Mouse (Mus musculus): ENCODE results near the gene Wwtr1. TPM values are rescaled to one million over a fixed set of nuclear protein-coding genes. Genes with fewer than 3 reads are reported as not detected.

The Wwtr1 gene
- polyA plus RNA-seq, 1 experiment, result 20.6 TPM

DNA sequence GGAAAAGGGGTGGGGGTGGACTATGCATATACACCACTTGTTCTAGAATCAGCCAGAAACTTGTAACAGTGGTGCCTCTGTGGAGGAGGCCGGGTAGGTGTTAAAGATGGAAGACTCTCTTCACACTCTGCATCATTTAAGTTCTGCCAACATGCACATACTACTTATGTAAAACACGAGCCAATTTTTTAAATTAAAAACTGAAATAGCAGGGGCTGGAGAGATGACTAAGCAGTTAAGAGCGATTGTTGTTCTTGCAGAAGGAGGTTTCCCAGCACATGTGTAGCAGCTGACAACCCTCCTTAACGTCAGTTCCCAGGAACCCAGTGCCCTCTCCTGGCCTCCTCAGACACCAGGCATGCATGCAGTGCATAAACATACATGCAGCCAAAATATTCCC lies 95.1 kb downstream of the Wwtr1 start:
- DNase-seq (ENCODE audit: low read depth), result no peak
- no peak for TF ChIP-seq CTCF (IDR thresholded peaks at IDR 0.05; ENCODE audit: borderline replicate concordance, extremely low read depth, insufficient read depth, insufficient read length)
- no peak for TF ChIP-seq POLR2A (IDR thresholded peaks at IDR 0.05; ENCODE audit: borderline replicate concordance, extremely low read depth, insufficient read depth, insufficient read length, poor library complexity, severe bottlenecking)

DNA sequence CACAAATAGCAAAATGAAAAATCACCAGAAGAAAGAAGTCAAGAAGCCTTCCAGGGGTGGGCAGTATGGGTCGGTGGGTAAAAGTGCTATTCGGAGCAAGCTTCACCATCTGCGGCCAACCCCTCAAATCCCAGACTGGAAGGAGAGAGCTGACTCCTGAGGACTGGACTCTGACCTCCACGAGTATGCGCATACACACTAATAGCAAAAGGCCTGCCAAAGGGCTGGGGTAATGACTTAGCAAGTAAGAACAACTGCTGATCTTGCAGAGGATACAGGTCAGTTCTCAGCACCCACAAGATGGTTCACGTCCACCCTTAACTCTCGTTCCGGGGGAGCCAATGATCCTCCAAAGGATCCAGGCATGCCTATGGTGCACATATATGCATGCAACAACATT lies 101.3 kb downstream of the Wwtr1 start:
- no peak for DNase-seq (ENCODE audit: low read depth)
- TF ChIP-seq POLR2A (IDR thresholded peaks at IDR 0.05; ENCODE audit: borderline replicate concordance, extremely low read depth, insufficient read depth, insufficient read length, poor library complexity, severe bottlenecking) (no peak), CTCF (IDR thresholded peaks at IDR 0.05; ENCODE audit: borderline replicate concordance, extremely low read depth, insufficient read depth, insufficient read length) (no peak)

GRCm38 (mm10) chr3:57472407-57472806 lies 103.3 kb downstream of the Wwtr1 start:
- TF ChIP-seq POLR2A (IDR thresholded peaks at IDR 0.05; ENCODE audit: borderline replicate concordance, extremely low read depth, insufficient read depth, insufficient read length, poor library complexity, severe bottlenecking) (no peak), CTCF (IDR thresholded peaks at IDR 0.05; ENCODE audit: borderline replicate concordance, extremely low read depth, insufficient read depth, insufficient read length) (no peak)
- DNase-seq (ENCODE audit: low read depth), result peak; percentile 91

- DNase-seq (ENCODE audit: low read depth), result peak; percentile 85
- TF ChIP-seq CTCF (IDR thresholded peaks at IDR 0.05; ENCODE audit: borderline replicate concordance, extremely low read depth, insufficient read depth, insufficient read length) (no peak), POLR2A (IDR thresholded peaks at IDR 0.05; ENCODE audit: borderline replicate concordance, extremely low read depth, insufficient read depth, insufficient read length, poor library complexity, severe bottlenecking) (no peak)
Observed at GRCm38 (mm10) chr3:57470981-57471601, 104.6 kb downstream of the Wwtr1 start.

DNA sequence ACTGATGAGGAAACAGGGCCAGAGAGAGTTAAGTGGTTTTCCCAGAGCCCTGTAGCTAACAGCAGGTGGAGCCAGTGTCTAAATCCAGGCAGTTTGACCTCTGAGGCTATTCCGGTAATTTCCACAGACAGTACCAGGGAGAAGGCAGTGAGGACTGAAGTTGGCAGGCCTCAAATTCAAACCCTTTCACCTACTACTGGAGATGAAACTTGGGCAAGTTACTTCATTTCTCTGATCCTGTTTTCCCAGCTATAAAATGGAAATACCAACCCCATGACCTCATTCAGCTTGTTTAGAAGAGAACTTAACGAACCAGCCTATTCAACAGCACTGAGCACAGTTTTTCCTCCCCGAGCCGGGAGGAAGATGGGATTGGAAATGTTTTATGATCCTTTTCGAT lies 105.4 kb downstream of the Wwtr1 start:
- peak; percentile 85 for DNase-seq (ENCODE audit: low read depth)
- TF ChIP-seq POLR2A (IDR thresholded peaks at IDR 0.05; ENCODE audit: borderline replicate concordance, extremely low read depth, insufficient read depth, insufficient read length, poor library complexity, severe bottlenecking) (no peak), CTCF (IDR thresholded peaks at IDR 0.05; ENCODE audit: borderline replicate concordance, extremely low read depth, insufficient read depth, insufficient read length) (peak; percentile 59; the same call in 1 of the 2 replicates)

DNA sequence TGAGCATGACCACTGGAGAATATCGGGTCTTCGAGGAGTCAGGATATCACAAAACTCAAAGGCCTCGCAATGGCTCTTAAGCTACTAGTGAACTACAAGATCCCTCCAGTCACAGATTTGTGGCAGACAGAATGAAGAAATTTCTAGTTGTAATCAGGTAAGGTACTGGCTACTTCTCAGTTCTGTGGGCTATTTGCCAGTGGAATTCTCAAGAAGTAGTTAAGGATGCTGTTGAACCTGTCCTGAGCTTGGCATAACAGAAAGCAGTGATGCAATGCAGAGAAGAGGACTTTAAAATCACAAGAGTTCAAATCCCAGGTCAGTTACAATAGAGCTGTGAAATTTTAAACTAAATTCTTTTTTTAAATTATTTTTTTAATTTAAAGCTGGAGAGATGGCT lies 106.4 kb downstream of the Wwtr1 start:
- no peak for DNase-seq (ENCODE audit: low read depth)
- TF ChIP-seq POLR2A (IDR thresholded peaks at IDR 0.05; ENCODE audit: borderline replicate concordance, extremely low read depth, insufficient read depth, insufficient read length, poor library complexity, severe bottlenecking), result no peak
- no peak for TF ChIP-seq CTCF (IDR thresholded peaks at IDR 0.05; ENCODE audit: borderline replicate concordance, extremely low read depth, insufficient read depth, insufficient read length)

- TF ChIP-seq POLR2A (IDR thresholded peaks at IDR 0.05; ENCODE audit: borderline replicate concordance, extremely low read depth, insufficient read depth, insufficient read length, poor library complexity, severe bottlenecking) (no peak), CTCF (IDR thresholded peaks at IDR 0.05; ENCODE audit: borderline replicate concordance, extremely low read depth, insufficient read depth, insufficient read length) (0 out of 2 replicates have a peak, but pooled peaks have one; percentile 4)
- DNase-seq (ENCODE audit: low read depth), result peak; percentile 80
Observed at GRCm38 (mm10) chr3:57466289-57466688, 109.4 kb downstream of the Wwtr1 start.

- TF ChIP-seq POLR2A (IDR thresholded peaks at IDR 0.05; ENCODE audit: borderline replicate concordance, extremely low read depth, insufficient read depth, insufficient read length, poor library complexity, severe bottlenecking), result no peak
- TF ChIP-seq CTCF (IDR thresholded peaks at IDR 0.05; ENCODE audit: borderline replicate concordance, extremely low read depth, insufficient read depth, insufficient read length), result no peak
- DNase-seq (ENCODE audit: low read depth), result no peak
Observed at GRCm38 (mm10) chr3:57463302-57463701, 112.4 kb downstream of the Wwtr1 start.

DNA sequence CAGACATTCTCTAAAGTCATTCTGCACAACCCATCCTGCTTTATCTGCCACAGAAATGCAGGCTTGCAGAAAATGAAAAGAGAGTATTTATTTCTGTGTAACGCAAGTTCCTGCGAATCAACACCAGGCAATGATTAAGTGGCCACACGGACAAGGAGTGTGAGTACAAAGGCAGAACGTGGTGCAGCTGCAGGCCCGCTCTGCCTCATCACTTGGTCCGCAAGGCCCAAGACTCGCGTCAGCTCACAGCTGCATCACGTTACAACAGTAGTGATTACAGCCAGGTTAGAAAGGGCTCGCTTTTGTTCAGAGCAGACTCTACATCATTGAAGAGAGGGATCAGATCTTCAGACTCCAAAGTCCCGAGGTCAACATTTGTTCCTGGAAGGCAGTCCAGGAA lies 117.1 kb downstream of the Wwtr1 start:
- DNase-seq (ENCODE audit: low read depth), result peak; percentile 47
- TF ChIP-seq CTCF (IDR thresholded peaks at IDR 0.05; ENCODE audit: borderline replicate concordance, extremely low read depth, insufficient read depth, insufficient read length), result no peak
- TF ChIP-seq POLR2A (IDR thresholded peaks at IDR 0.05; ENCODE audit: borderline replicate concordance, extremely low read depth, insufficient read depth, insufficient read length, poor library complexity, severe bottlenecking), result no peak

DNA sequence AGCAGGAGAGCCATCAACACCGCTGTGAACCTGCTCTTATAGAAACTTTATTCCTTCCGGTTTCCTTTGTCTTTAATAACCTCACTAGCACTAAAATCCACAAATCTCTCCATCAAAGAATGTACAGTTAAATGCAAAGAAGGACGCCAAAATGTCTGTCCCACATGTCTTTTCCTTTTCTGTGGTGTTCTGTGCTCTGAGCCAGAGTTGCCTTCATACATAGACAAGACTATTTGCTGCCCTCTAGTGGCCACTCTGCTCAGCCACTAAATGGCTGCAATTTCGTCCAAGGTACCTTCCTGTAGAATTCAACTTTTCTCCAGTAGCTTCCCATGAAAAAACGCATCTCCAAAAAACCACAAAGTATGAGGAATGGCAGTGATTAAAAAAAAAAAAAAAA lies 127.3 kb downstream of the Wwtr1 start:
- TF ChIP-seq POLR2A (IDR thresholded peaks at IDR 0.05; ENCODE audit: borderline replicate concordance, extremely low read depth, insufficient read depth, insufficient read length, poor library complexity, severe bottlenecking) (no peak), CTCF (IDR thresholded peaks at IDR 0.05; ENCODE audit: borderline replicate concordance, extremely low read depth, insufficient read depth, insufficient read length) (peak; percentile 87)
- DNase-seq (ENCODE audit: low read depth), result peak; percentile 91

GRCm38 (mm10) chr3:57447889-57448288 lies 127.8 kb downstream of the Wwtr1 start:
- TF ChIP-seq POLR2A (IDR thresholded peaks at IDR 0.05; ENCODE audit: borderline replicate concordance, extremely low read depth, insufficient read depth, insufficient read length, poor library complexity, severe bottlenecking) (no peak), CTCF (IDR thresholded peaks at IDR 0.05; ENCODE audit: borderline replicate concordance, extremely low read depth, insufficient read depth, insufficient read length) (no peak)
- DNase-seq (ENCODE audit: low read depth), result no peak

GRCm38 (mm10) chr3:57445706-57446105 lies 130.0 kb downstream of the Wwtr1 start:
- DNase-seq (ENCODE audit: low read depth), result peak; percentile 77
- no peak for TF ChIP-seq POLR2A (IDR thresholded peaks at IDR 0.05; ENCODE audit: borderline replicate concordance, extremely low read depth, insufficient read depth, insufficient read length, poor library complexity, severe bottlenecking)
- no peak for TF ChIP-seq CTCF (IDR thresholded peaks at IDR 0.05; ENCODE audit: borderline replicate concordance, extremely low read depth, insufficient read depth, insufficient read length)

Data from brain, embryonic 14.5 days (tissue).